Mouse (Mus musculus) CH12.LX (cell line): ENCODE measurements around the gene Grik1.

ENCODE experiments used
- CHD1 ChIP-seq: IDR thresholded peaks from 2 replicates; pipeline ENCODE4 v1.6.1; 2012; ENCODE audit warnings: low read depth, low read length, improper control_type of control experiment, inconsistent platforms
- CTCF ChIP-seq, 2 experiments: IDR thresholded peaks in 1 of 2; conservative IDR thresholded peaks in 1 of 2; 2 replicates each; pipeline ENCODE4 v1.5.1; 2011 to 2012; ENCODE audit warnings: low read depth in 2 of 2, low read length in 2 of 2, improper control_type of control experiment in 1 of 2, inconsistent platforms in 1 of 2, mild to moderate bottlenecking in 1 of 2, moderate library complexity in 1 of 2
- MAX ChIP-seq: IDR thresholded peaks from 2 replicates; pipeline ENCODE4 v1.6.1; 2011; ENCODE audit warnings: low read length, improper control_type of control experiment
- POLR2AphosphoS2 ChIP-seq: IDR thresholded peaks from 2 replicates; pipeline ENCODE4 v1.6.1; 2011; ENCODE audit warnings: low read depth, low read length, improper control_type of control experiment

- TF ChIP-seq CHD1 (no peak), CTCF (conservative IDR thresholded peaks at IDR 0.05 in 1 of 2, IDR thresholded peaks at IDR 0.05 in 1 of 2; ENCODE audit: low read depth in 2 of 2, low read length in 2 of 2) (no peak), MAX (no peak), POLR2AphosphoS2 (no peak)
These were observed 195.8 kb downstream of the Grik1 start for GRCm38 (mm10) chr16:88094206-88094789.
